Mouse (Mus musculus) embryonic stem cell, embryonic (primary cell): ENCODE results near the gene Cdc26.

Experiments used
- CTCF ChIA-PET, 4 experiments: fragments of 300-600 bp in 2 of 4; fragments of 350-600 bp in 2 of 4; sonication (Branson Sonifier 250); formaldehyde crosslinking; loops; one replicate each; lab custom pipeline; 2022; ENCODE audit warnings: inconsistent platforms in 2 of 4; lab: Charles Lee
- POLR2A ChIA-PET, 4 experiments: fragments of 300-600 bp in 2 of 4; fragments of 350-600 bp in 2 of 4; sonication (Branson Sonifier 250); formaldehyde crosslinking; loops; one replicate each; lab custom pipeline; 2022; ENCODE audit warnings: antibody characterized with exemption in 4 of 4, inconsistent platforms in 1 of 4; lab: Charles Lee

The Cdc26 gene

GRCm38 (mm10) chr4:62408601-62409282 is at the start of gene Cdc26, which contains the start of gene Prpf4:
TSS of gene Cdc26 (minus strand) at chr4:62408642.
TSS of gene Prpf4 (plus strand) at chr4:62408797.
- POLR2A ChIA-PET = interaction anchor here (0.6 to 8.8 kb wide), 82 partner anchors 9 to 319 kb away, joined by 3 to 126 read pairs (median 4); partner anchors contain the start of genes 4933430I17Rik (in 4 of the 4), Pole3 (in 4 of the 4), Fkbp15 (in 3 of the 4) and Slc31a1 (in 3 of the 4)

GRCm38 (mm10) chr4:62454995-62455394 is 46.6 kb upstream of the Cdc26 start:
- ChIA-PET POLR2A (interaction anchor here in 2 of 4 experiments (0.6 to 1.2 kb wide), 4 partner anchors 19 to 95 kb away, joined by 3 to 4 read pairs (median 3); partner anchors contain the start of genes Fkbp15 (in 1 of the 2) and Rnf183 (in 1 of the 2)), CTCF (interaction anchor here (0.6 to 2.4 kb wide), 25 partner anchors 9 to 453 kb away, joined by 3 to 10 read pairs (median 3); partner anchors contain the start of genes Cdc26 (in 1 of the 4), Hdhd3 (in 1 of the 4), Prpf4 (in 1 of the 4) and Rnf183 (in 1 of the 4))

More at GRCm38 (mm10) chr4:62408601-62409282, at the start of gene Cdc26, which contains the start of gene Prpf4:
- CTCF ChIA-PET = interaction anchor here in 3 of 4 experiments (0.6 to 1.9 kb wide), 8 partner anchors 12 to 355 kb away, joined by 3 to 4 read pairs (median 4); partner anchors contain the start of genes Fkbp15 (in 1 of the 3) and Slc31a1 (in 1 of the 3)

DNA sequence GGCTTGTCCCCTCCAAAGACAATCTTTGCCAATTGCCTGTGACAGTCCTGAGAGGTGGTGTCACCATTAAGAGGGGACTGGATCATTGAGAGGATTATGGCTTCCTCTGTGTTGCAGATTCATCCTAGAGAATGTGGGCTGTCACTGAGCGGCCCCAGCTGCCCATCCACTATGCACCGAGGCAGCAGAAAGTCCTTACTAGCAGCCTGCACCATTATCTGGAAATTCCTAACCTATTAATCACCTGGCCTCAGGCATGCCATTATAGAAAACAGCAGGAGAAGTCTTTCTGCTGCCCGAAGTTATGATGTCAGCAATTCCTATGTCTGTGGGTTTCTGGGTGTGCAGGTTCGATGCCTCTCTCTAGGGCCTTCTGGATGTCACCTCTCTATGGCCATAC is 32.5 kb upstream of the Cdc26 start:
- ChIA-PET POLR2A (interaction anchor here in 2 of 4 experiments (0.6 to 1.5 kb wide), 2 partner anchors 22 to 81 kb away, joined by 4 to 11 read pairs; partner anchors contain the start of genes Fkbp15 (in 1 of the 2) and Slc31a1 (in 1 of the 2)), CTCF (interaction anchor here in 1 of 4 experiments (1.0 kb wide), 1 partner anchor 14 kb away, joined by 3 read pairs; no protein-coding TSS in a partner anchor)

- ChIA-PET CTCF (interaction anchor here in 2 of 4 experiments (1.0 to 1.1 kb wide), 2 partner anchors 15 kb away, joined by 3 read pairs; no protein-coding TSS in a partner anchor), POLR2A (interaction anchor here in 3 of 4 experiments (0.6 kb wide), 3 partner anchors 79 to 80 kb away, joined by 3 to 11 read pairs (median 5); partner anchors contain the start of genes Fkbp15 (in 2 of the 3) and Slc31a1 (in 2 of the 3))
Measured at GRCm38 (mm10) chr4:62440544-62440943, 32.1 kb upstream of the Cdc26 start.

GRCm38 (mm10) chr4:62439793-62440192 is 31.4 kb upstream of the Cdc26 start:
- ChIA-PET POLR2A (interaction anchor here in 1 of 4 experiments (0.6 to 1.0 kb wide), 2 partner anchors 14 to 79 kb away, joined by 3 to 5 read pairs; no protein-coding TSS in a partner anchor), CTCF (interaction anchor here in 1 of 4 experiments (1.1 kb wide), 1 partner anchor 15 kb away, joined by 3 read pairs; no protein-coding TSS in a partner anchor)

- CTCF ChIA-PET = interaction anchor here in 1 of 4 experiments (0.6 kb wide), 1 partner anchor 27 kb away, joined by 3 read pairs; no protein-coding TSS in a partner anchor
- POLR2A ChIA-PET = interaction anchor here in 1 of 4 experiments (0.8 kb wide), 1 partner anchor 77 kb away, joined by 3 read pairs; no protein-coding TSS in a partner anchor
Measured at GRCm38 (mm10) chr4:62437871-62438270, 29.4 kb upstream of the Cdc26 start.

- CTCF ChIA-PET = no interaction called here
- POLR2A ChIA-PET = interaction anchor here in 1 of 4 experiments (0.8 kb wide), 1 partner anchor 76 kb away, joined by 3 read pairs; no protein-coding TSS in a partner anchor
Measured at GRCm38 (mm10) chr4:62437256-62437778, 28.9 kb upstream of the Cdc26 start.

- CTCF ChIA-PET = interaction anchor here in 1 of 4 experiments (1.7 kb wide), 1 partner anchor 20 kb away, joined by 3 read pairs; no protein-coding TSS in a partner anchor
- POLR2A ChIA-PET = interaction anchor here in 3 of 4 experiments (0.7 to 1.8 kb wide), 5 partner anchors 20 to 75 kb away, joined by 3 to 16 read pairs (median 6); partner anchors contain the start of genes Cdc26 (in 1 of the 3), Fkbp15 (in 1 of the 3), Prpf4 (in 1 of the 3) and Slc31a1 (in 1 of the 3)
Measured at GRCm38 (mm10) chr4:62435081-62435480, 26.6 kb upstream of the Cdc26 start, which contains the start of gene Rnf183. TSS of gene Rnf183 (minus strand) at chr4:62435252.

GRCm38 (mm10) chr4:62433939-62434870 is 25.8 kb upstream of the Cdc26 start:
- POLR2A ChIA-PET = interaction anchor here in 3 of 4 experiments (0.8 to 1.8 kb wide), 7 partner anchors 25 to 91 kb away, joined by 3 to 16 read pairs (median 6); partner anchors contain the start of genes Cdc26 (in 2 of the 3), Fkbp15 (in 2 of the 3), Prpf4 (in 2 of the 3) and Slc31a1 (in 2 of the 3)
- CTCF ChIA-PET = interaction anchor here in 1 of 4 experiments (0.6 to 1.7 kb wide), 4 partner anchors 13 to 74 kb away, joined by 3 to 4 read pairs (median 3); partner anchors contain the start of genes Fkbp15 and Slc31a1

- POLR2A ChIA-PET = interaction anchor here in 2 of 4 experiments (0.6 to 14.4 kb wide), 3 partner anchors 23 to 420 kb away, joined by 3 to 126 read pairs (median 4); partner anchors contain the start of genes Cdc26 (in 1 of the 2) and Prpf4 (in 1 of the 2)
- CTCF ChIA-PET = no interaction called here
Measured at GRCm38 (mm10) chr4:62431522-62431921, 23.1 kb upstream of the Cdc26 start.

DNA sequence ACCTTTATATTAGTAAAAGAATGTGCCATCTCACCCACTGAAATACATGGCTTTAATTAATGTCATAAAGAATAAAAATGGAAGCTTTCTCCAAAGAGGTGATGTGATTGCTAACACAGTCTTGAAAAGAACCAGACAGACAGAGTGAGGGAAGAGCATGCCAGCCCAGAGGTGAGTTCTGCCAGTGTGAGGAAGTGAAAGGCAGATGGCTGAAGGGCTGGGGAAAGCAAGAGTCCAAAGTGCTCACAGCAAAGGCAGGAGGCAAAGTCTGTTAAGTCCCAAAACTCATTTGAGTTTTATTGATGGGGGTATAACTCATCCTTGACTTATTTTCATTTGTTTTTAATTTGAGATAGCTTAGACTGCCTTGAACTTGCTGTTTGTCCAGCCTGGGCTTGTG is 22.2 kb upstream of the Cdc26 start:
- POLR2A ChIA-PET = interaction anchor here in 3 of 4 experiments (0.8 to 14.4 kb wide), 6 partner anchors 10 to 124 kb away, joined by 3 to 126 read pairs (median 4); partner anchors contain the start of genes Cdc26 (in 1 of the 3), Fkbp15 (in 1 of the 3), Prpf4 (in 1 of the 3) and Slc31a1 (in 1 of the 3)

GRCm38 (mm10) chr4:62429616-62430015 is 21.2 kb upstream of the Cdc26 start:
- ChIA-PET POLR2A (interaction anchor here in 3 of 4 experiments (0.6 to 14.4 kb wide), 6 partner anchors 11 to 69 kb away, joined by 4 to 126 read pairs (median 10); partner anchors contain the start of genes Cdc26 (in 2 of the 3), Prpf4 (in 2 of the 3), Fkbp15 (in 1 of the 3) and Slc31a1 (in 1 of the 3)), CTCF (no interaction called here)

More for the DNA sequence above, 22.2 kb upstream of the Cdc26 start:
- CTCF ChIA-PET = no interaction called here

DNA sequence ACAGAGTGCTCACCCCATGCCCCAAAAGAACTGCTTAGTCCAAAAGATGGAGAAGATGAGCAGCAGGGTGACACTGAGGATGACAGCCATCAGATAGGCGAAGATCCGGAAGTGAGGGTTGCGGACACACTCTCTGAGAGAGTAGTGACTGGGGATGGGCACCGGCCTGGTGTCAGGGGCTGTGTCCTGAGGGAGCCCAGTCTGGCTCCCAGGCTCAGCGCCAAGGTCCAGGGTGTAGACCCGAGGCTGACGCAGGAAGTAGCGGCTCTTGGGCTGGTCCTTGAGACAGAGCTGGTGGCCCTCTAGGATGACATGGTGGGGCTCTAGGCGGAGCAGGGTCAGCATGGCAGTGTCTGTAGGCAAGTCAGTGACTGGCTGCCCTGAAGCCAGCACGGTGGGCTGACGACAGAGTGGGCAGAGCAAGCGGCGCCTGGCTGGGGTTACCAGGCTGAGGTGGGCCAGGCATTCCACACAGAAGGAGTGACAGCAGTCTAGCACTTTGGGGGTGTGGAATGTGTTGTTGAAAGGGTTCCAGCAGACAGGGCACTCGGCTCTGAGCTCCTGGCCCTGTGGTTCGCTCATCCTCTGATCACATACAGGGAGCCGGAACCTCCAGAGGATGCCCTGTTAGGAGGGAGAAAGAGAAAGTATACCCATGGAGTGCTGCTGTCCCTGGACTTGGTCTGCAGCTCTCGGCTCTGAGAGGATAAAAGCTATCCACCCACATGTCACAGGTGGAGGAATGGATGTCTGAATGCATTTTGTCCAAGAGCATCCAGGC is 19.7 kb upstream of the Cdc26 start:
- POLR2A ChIA-PET = interaction anchor here in 3 of 4 experiments (0.6 to 14.4 kb wide), 8 partner anchors 9 to 101 kb away, joined by 3 to 126 read pairs (median 6); partner anchors contain the start of genes Cdc26 (in 2 of the 3), Fkbp15 (in 2 of the 3), Prpf4 (in 2 of the 3) and Slc31a1 (in 2 of the 3)
- CTCF ChIA-PET = interaction anchor here in 3 of 4 experiments (0.6 to 0.8 kb wide), 5 partner anchors 21 to 224 kb away, joined by 3 to 7 read pairs (median 5); no protein-coding TSS in a partner anchor

GRCm38 (mm10) chr4:62425891-62426290 is 17.4 kb upstream of the Cdc26 start:
- CTCF ChIA-PET = interaction anchor here in 1 of 4 experiments (0.7 kb wide), 1 partner anchor 338 kb away, joined by 6 read pairs; no protein-coding TSS in a partner anchor
- POLR2A ChIA-PET = interaction anchor here in 1 of 4 experiments (0.6 to 14.4 kb wide), 5 partner anchors 10 to 122 kb away, joined by 3 to 126 read pairs (median 4); partner anchors contain the start of genes Cdc26 and Prpf4

DNA sequence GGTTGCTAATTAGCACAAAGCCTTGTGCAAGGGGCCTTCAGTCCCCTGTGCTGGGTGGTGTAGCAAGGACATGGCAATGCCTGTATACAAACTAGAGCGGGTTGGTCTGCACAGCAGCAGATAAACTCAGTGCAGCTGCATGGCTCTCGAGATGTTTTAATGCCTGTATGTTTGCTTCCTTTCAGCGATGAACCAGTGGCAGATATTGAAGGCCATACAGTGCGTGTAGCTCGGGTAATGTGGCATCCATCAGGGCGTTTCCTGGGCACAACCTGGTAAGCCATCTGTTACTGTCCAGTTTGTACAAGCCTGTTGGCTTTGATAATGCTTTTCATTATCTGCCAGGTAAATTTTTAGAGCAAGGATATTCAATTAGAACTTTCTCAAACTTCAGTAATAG is 10.6 kb upstream of the Cdc26 start:
- POLR2A ChIA-PET = interaction anchor here in 1 of 4 experiments (1.0 to 14.4 kb wide), 2 partner anchors 11 kb away, joined by 5 to 126 read pairs; partner anchors contain the start of genes Cdc26 and Prpf4

More for the DNA sequence above, 10.6 kb upstream of the Cdc26 start:
- CTCF ChIA-PET = no interaction called here
